Mouse (Mus musculus) thymus, postnatal 0 days (tissue): ENCODE measurements around the gene Zfp536. TPM values are rescaled to one million over a fixed set of nuclear protein-coding genes. Genes with fewer than 3 reads are reported as not detected.
"Not testable (repeated sequence)": the region's sequence is repeated elsewhere in the genome, so short reads cannot be mapped to it uniquely, and the experiment has no call there.

Source experiments
- DNase-seq: peaks from one replicate; pipeline ENCODE4 v3.0.0-alpha.2; 2015; ENCODE audit warnings: low spot score
- polyA plus RNA-seq: library from polyadenylated mRNA; unstranded; fragments of >200 nt; fragmentation: Nextera tagmentation; extraction: Ambion mirVana; gene quantifications from 2 replicates; pipeline ENCODE4 v1.2.1, GENCODE M21; 2015

Zfp536 gene
- polyA plus RNA-seq, 1 experiment from 2014 or later, result 0.16 TPM

- no peak for DNase-seq
Observed at GRCm38 (mm10) chr7:37768310-37768940, 5.0 kb downstream of the Zfp536 start.

- DNase-seq, result no peak
Observed at GRCm38 (mm10) chr7:37758886-37759285, 14.6 kb downstream of the Zfp536 start.

- no peak for DNase-seq
Observed at GRCm38 (mm10) chr7:37753024-37753423, 20.4 kb downstream of the Zfp536 start.

- DNase-seq, result no peak
Observed at GRCm38 (mm10) chr7:37746133-37746761, 27.2 kb downstream of the Zfp536 start.

- DNase-seq, result no peak
Observed at GRCm38 (mm10) chr7:37743350-37743749, 30.1 kb downstream of the Zfp536 start.

GRCm38 (mm10) chr7:37737191-37737590 lies 36.2 kb downstream of the Zfp536 start:
- no peak for DNase-seq

GRCm38 (mm10) chr7:37736413-37736720 lies 37.1 kb downstream of the Zfp536 start:
- no peak for DNase-seq

GRCm38 (mm10) chr7:37735707-37736412 lies 37.6 kb downstream of the Zfp536 start:
- DNase-seq, result no peak

GRCm38 (mm10) chr7:37735101-37735500 lies 38.3 kb downstream of the Zfp536 start:
- DNase-seq, result no peak

- DNase-seq, result no peak
Observed at GRCm38 (mm10) chr7:37734576-37734975, 38.9 kb downstream of the Zfp536 start.

GRCm38 (mm10) chr7:37733996-37734395 lies 39.4 kb downstream of the Zfp536 start:
- no peak for DNase-seq

GRCm38 (mm10) chr7:37732741-37733140 lies 40.7 kb downstream of the Zfp536 start:
- no peak for DNase-seq

GRCm38 (mm10) chr7:37727746-37728145 lies 45.7 kb downstream of the Zfp536 start:
- no peak for DNase-seq

- no peak for DNase-seq
Observed at GRCm38 (mm10) chr7:37724002-37724790, 49.2 kb downstream of the Zfp536 start.

- DNase-seq, result no peak
Observed at GRCm38 (mm10) chr7:37723191-37723592, 50.2 kb downstream of the Zfp536 start.

GRCm38 (mm10) chr7:37721676-37722075 lies 51.8 kb downstream of the Zfp536 start:
- DNase-seq, result no peak

GRCm38 (mm10) chr7:37718671-37719402 lies 54.6 kb downstream of the Zfp536 start:
- DNase-seq, result no peak

- no peak for DNase-seq
Observed at GRCm38 (mm10) chr7:37717071-37717470, 56.4 kb downstream of the Zfp536 start.

- DNase-seq, result no peak
Observed at GRCm38 (mm10) chr7:37716626-37717025, 56.8 kb downstream of the Zfp536 start.

- DNase-seq, result no peak
Observed at GRCm38 (mm10) chr7:37704464-37704863, 69.0 kb downstream of the Zfp536 start.

- not testable (repeated sequence) for DNase-seq
Observed at GRCm38 (mm10) chr7:37697378-37697777, 76.1 kb downstream of the Zfp536 start.
